Mouse (Mus musculus) right cerebral cortex, postnatal 25 days (tissue): ENCODE measurements around the gene Tbc1d1.

Experiments used
- DNase-seq: peaks from one replicate; pipeline ENCODE4 v3.0.0; 2022

Tbc1d1 gene

DNA sequence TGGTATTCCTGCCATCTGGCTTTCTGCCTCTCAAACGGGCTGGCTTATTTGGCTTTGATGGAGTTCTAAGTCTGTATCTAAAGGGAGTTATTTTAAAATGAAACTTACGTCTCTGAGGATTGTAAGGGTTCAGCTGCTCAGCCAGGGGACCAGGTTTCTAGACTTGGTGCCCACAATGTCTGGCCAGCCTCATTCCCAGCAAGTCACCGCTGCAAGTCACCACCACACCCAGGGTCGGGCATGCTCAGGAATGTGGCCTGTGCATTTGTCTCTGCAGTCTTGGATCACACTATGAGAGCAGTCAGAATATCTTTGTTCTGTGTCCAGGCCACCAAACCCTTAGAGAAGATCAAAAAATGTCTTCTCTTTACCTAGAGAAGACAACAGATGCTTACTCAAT is 237.4 kb downstream of the Tbc1d1 start:
- DNase-seq = no peak

DNA sequence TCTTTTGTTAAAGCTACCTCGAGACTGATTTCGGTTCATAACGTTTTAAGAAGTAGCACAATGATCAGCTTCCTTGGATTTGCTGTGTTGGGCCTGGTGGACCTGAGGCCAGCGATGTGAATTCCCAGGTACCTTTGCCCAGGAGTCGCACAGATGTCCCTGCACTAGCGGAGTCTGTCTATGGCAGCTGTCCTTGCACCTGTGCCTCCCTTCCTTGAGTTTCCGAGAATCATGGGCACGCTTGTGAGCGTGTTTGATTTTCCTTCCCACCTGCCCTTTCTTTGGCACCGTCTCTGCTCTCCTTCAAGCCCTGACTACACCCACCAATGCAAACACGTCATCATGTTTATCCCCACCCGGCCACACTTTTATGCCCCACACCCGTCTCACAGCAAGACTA is 242.1 kb downstream of the Tbc1d1 start:
- no peak for DNase-seq

DNA sequence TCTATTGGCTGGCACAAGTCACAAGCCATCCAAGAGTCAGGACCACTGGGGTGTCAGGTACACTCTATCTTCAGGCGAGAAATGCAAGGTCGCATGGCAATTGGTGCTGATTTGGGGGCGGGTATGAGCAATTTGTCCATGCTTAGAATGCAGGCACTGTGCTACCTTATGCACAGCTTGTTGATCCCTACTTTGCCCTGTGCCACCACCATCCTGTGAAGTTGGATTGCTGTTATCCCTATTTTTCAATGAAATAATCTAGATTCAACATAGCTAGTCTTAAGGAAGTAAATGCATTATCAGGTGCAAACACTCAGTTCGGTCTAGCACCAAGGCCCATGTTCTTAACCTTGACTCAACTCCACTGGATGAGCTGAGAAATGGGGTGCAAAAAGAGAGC is 244.6 kb downstream of the Tbc1d1 start:
- DNase-seq = no peak
